Mouse (Mus musculus): ENCODE measurements around the gene Tmem109.

Gene Tmem109

DNA sequence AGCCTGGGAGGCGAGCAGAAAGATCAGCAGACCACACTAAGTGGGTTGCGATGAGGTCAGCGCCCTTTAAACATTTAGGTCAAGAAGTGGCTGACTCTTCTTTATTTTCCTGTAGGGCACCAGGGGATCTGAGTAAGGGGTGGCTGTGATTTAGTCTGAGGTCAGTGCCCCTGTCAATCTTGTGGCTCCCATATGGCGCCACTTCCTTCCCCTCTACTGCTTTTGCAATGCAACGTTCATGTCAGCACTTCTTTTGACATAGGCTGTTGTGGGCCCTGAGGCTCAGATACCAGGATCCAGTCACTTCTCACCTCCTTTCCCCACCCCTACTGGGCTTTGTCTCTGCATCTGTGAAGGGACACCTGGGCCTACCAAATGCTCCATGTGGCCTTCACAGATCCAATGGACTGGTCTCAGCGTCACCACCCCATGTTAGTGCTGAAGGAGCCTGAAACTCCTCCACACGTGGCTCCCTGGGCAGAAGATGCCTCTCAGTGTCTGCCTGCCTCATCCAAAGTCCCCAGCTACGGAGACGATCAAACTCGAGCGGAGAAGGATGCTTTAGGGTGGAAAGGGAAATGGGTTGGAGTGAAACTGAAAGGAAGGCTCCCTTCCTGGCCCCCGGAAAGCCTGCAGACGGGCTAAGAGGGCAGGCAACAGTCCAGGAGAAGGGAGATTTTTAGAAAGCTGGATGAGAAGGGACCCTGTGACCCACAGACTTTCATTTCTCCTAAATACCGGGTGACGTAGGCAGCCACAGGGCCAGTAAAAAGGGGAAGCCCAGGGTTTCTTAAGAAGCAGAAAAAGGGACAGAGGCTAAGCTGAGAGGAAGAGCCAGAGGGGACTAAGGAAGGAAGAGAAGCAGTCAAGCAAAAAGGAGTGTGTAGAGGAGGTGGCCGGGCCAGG lies 39.8 kb downstream of the Tmem109 start:
- peak; percentile 45 for DNase-seq (ENCODE audit: low read depth, low spot score)

DNA sequence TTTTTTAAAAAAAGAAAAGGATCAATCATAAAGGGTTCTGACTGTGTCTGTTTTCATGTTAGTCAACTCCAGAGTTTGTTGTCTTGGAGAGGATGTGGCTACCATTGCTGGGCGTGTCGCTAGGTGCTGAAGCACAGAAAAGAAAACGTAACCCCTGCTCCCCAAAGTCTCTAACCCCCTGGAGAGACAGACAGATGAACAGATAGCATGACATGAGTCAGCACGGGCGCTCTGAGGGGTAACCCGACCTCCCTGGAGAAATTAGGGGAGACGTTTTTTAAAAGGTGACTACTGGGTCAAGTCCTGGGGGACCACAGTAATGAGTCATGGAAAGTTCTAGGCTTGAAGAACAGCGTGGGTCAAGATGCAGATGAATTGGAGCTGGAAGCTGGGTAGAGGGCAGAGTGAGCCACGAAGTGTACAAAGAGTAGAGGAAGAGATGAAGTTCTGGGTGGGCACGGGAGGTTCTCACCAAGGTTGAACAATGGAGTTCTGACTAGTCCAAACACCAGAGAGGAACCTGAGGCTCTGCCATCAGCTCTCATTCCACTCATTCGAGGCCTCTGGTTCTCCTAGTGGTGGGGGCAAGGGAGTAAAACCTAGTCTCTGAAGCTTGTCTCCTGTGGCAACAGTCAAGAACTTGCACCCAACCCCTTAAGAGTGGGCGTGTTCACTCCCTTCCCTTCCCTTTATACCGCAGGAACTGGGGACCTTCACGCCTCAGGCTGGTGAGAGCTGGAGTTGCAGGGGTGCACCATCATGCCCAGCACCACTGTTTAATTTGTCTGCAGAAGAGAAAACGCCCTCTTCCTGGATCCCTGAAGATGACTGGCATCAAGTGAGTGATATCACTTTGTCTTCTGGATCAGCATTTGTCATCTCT lies 42.5 kb downstream of the Tmem109 start, which contains the start of gene Slc15a3:
TSS of gene Slc15a3 (plus strand) at position 718 of the 883 bp plus-strand sequence.
- peak; percentile 52 for DNase-seq (ENCODE audit: low read depth, low spot score)

DNA sequence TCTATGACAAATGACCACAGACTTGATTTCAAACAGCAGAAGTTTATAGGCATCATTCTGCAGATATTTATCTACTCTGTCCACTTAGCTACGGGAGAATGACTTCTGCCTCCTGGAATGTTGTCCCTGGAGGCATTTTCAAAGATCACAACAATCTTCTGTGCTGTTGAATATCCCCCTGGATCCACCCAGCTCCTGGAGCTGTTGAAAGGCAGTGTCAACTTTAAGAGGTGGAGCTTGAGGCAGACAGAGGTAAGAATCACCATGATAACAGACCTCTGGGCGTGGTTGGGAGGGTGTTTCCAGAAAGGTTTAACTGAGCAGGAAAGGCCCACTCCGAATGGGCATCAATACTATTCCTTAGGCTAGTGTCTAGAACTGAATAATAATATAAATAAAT lies 46.1 kb downstream of the Tmem109 start:
- no peak for DNase-seq (ENCODE audit: low read depth, low spot score)

DNA sequence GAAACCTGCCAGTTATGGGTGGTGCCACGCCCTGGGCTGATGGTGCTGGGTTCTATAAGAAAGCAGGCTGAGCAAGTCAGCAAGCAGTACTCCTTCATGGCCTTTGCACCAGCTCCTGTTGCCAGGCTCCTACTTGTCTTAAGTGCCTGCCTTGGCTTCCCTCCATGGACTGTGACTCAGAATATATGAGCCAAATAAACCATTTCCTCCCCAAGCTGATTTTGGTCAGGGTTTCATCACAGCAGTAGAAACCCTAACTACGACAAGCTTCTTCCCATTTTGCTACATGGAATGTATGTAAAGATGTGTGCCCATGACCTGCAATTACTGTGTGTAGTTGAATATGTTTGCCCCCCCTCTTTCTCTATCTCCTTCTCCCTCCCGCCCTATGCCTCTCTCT lies 48.2 kb downstream of the Tmem109 start:
- DNase-seq (ENCODE audit: low read depth, low spot score), result no peak

DNA sequence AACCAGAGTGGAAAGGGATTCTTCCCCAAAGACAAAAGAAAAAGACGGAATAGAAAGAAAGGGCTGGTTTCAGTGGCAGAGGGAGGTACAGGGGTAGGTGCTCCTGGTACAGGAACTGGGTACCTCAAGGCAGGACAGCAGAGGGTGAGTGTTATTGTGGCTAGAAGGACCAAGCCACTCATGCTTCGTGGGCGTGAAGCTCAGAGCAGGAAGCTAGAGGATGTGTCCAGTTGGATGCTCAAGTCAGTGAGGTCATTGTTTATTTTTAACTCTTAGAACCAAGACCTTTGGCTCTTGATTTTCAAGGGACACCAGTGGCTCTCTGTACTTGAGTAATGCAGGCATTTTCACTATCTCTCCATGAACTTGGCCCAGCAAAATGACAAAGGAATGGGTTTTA lies 49.8 kb downstream of the Tmem109 start:
- no peak for DNase-seq (ENCODE audit: low read depth, low spot score)

DNA sequence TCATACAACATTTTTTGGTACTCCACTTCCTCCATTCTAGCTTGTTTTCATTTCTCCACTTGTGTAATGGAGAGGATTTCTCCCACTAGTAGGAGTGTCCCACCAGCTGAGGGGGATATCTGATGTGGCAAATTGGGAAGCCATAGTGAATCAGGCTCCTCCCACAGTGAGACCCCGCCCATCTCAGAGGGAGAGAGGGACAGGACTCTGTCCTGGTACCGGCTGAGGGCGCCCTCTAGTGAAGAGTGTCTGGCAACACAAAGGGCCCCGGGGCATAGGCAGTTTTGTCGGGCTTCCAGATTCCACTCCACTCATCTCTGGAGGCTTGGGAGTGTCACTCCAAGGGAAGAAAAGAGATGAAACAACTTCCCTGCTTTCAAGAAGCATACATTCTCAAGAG lies 50.4 kb downstream of the Tmem109 start:
- DNase-seq (ENCODE audit: low read depth, low spot score), result peak; percentile 93

DNA sequence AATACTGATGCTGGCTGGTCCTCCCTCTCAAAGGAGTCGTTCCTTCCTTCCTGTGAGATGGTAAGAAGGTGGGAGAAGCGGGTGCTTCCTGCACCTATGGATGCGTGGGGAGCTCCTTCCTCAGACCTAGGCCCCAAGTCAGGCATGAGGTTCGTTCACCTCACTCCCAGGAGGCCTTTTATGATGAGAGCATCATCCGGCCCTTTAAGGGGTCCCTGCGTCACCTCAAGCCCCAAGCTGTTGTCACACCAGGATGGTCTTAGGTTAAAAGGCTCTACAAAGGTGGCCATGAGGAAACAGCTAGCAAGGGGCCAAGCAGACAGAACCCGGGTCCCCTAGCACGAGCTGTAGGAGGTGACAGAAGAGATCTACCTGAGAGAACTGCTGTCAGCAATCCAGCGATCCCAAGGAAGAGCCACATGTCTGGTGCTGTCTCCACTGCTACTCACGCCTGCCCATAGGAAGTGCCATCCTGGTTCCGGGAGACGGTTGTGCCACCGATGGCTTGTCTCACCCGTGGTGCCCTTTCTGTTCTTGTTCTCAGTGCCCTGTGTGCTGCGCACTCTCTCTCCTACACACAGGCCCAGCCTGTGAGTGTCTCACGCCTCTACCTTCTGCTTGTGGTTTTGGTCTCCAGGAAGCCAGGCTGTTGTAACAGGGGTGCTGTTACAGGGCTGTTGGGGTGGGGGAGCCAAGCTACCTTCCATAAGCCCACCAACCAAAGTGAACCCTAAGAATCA lies 52.2 kb downstream of the Tmem109 start, which contains the start of gene Cd6:
TSS of gene Cd6 (minus strand) at position 623 of the 740 bp plus-strand sequence.
- peak; percentile 77 for DNase-seq (ENCODE audit: low read depth, low spot score)

DNA sequence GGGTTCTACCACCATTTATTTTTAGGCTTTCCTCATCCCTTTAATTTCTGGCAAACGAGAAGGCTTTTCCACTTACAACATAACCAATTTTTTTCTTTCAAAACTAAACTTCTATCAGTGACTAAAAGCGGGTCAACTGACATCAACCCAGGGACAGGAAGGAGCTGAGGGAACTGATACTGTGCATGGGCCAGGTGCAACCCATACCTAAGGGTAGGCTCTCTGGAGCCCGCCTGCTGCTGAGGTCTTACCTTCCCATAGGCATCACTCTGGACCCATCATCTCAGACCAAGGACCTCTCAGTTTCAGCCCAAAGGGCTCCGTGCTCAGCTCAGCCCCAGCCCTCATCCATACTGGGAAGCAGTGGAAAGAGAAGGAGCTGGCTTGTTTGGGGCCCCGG lies 53.5 kb downstream of the Tmem109 start:
- no peak for DNase-seq (ENCODE audit: low read depth, low spot score)

DNA sequence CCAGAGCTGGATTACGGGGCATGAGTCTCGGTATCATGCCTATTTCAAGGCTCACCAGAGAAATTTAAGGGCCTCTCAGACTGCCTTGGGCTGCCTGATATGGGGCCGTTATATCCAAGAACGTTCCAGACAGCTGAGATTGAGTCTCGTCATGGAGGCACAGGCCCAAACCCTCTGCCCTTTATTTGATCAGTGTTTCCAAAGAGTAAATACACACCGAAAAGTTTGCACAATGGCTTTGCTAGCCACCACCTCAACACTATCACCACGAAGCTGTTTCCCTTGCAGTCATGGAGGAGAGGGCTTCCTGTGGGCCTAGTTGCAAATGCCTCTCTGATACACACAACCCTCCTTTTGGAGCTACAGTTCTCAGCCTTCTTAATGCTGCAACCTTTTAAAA lies 57.7 kb downstream of the Tmem109 start:
- DNase-seq (ENCODE audit: low read depth, low spot score), result no peak

DNA sequence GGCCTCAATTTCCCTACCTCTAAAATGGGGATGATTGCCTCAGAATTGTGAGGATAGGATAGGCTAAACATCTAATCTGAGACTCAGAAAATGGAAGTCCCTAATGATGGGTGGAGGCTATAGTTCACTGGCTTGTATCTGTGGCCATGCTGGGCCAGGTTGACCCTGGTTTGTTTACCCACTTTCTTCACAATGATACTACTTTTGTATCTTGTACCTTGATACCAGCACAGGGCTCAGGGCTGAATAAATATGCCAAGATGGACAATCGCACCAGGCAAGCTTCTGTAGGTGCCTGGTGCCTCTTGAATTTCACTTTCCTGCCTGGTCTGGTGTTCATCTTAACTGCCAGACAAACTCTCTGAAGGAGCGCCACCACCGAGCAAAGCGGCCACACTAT lies 59.3 kb downstream of the Tmem109 start:
- DNase-seq (ENCODE audit: low read depth, low spot score), result no peak

DNA sequence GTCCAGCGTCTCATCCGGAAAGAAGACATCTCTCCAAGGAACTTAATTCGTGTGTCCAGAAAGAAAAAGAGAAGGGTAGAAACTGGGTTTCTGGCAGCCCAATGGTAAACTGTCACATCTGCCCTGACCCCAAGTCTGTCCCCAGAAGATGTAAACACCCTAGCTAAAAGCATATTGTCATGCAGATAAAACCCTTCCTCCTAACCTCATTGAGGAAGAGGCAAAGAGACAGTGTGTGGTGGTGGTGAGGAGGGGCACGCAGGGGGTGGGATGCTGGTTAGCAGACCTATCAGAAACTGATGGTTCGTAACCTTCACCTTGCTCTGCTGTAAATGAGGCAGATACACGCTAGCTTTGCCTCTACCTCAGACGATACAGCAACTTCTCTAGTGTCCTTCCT lies 60.5 kb downstream of the Tmem109 start:
- no peak for DNase-seq (ENCODE audit: low read depth, low spot score)

Measured in CD4-positive, CD25-positive, alpha-beta regulatory T cell, adult 2 months (primary cell).